Mouse (Mus musculus) thymus, adult 18-20 months (tissue): Measurements from ENCODE around the gene Lonrf3.

Source experiments
- DNase-seq, 2 experiments: peaks; one replicate each; pipeline ENCODE4 v3.0.0; 2022; ENCODE audit warnings: mixed read lengths in 2 of 2

The Lonrf3 gene

GRCm38 (mm10) chrX:36328271-36329039 lies at the start of gene Lonrf3:
Gene Lonrf3 (plus strand): TSS chrX:36328353.
- peak; percentile 15 to 24 for DNase-seq

GRCm38 (mm10) chrX:36278750-36279149 lies 49.4 kb upstream of the Lonrf3 start:
- DNase-seq, result no peak

DNA sequence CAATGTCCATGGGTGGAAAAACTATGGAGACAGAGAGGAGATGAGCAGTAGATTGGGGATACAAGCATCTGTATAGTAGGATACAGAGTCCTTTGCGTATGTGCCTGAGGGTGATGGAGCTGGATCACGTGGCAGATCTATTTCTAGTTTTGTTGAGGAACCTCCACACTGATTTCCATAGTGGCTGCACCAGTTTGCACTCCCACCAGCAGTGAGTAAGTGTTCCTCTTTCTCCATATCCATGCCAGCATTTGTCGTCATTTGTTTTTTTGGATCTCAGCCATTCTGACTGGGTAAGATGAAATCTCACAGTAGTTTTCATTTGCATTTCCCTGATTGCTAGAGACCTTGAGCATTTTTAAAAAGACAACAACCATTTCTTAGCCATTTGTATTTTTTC lies 16.7 kb upstream of the Lonrf3 start:
- no peak for DNase-seq

- DNase-seq, result peak; percentile 4 to 6
These were observed 480 bp upstream of the Lonrf3 start for GRCm38 (mm10) chrX:36327491-36328255.

DNA sequence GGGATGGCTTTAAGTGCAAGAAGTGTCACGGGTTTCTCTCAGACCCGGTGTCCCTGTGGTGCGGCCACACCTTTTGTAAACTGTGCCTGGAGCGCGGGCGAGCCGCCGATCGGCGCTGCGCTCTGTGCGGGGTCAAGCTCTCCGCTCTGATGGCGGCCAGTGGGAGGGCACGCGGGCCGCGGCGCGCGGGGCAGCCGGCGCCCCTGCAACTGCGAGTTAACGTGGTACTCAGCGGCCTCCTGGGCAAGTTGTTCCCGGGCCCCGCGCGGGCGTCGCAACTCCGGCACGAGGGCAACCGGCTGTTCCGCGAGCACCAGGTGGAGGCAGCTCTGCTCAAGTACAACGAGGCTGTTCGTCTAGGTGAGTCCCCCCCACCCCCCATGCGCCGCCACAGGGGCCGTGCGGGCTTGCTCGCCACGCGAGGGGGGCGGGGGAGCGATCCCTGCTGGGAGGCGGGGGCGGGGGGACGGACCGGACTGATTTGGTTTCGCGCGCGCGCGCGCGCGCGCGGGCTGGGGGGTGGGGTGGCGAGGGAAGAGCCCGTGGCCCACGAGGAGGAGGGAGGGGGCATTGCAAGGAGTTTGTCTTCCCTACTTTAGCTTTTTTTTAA lies 992 bp downstream of the Lonrf3 start:
- peak in 1 of 2 experiments; percentile 6 for DNase-seq

GRCm38 (mm10) chrX:36329849-36330411 lies 1.8 kb downstream of the Lonrf3 start:
- peak; percentile 4 to 8 for DNase-seq

- DNase-seq, result no peak
These were observed 24.3 kb downstream of the Lonrf3 start for GRCm38 (mm10) chrX:36352446-36352845.

- DNase-seq, result no peak
These were observed 57.2 kb downstream of the Lonrf3 start for GRCm38 (mm10) chrX:36385340-36385739.

DNA sequence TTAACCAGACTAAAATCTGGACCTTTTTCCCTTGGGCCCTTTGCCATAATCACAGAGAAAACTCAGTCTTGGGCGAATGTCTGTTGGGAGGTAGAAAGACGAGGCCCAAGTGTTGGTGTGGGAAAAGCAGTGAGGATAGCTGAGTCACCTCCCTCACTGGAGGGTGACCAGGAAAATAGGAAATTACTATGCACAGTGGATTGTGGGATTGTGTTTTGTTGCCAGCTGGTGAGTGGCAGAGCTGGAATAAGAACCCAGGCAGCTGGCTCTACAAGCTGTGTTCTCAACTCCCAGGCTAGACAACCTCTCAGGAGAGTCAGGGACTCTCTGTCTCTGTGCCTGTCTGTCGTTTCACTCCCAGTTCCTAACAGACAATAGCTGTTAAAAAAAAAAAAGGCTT lies 61.8 kb downstream of the Lonrf3 start:
- DNase-seq, result no peak

GRCm38 (mm10) chrX:36390503-36390902 lies 62.4 kb downstream of the Lonrf3 start:
- DNase-seq, result no peak

DNA sequence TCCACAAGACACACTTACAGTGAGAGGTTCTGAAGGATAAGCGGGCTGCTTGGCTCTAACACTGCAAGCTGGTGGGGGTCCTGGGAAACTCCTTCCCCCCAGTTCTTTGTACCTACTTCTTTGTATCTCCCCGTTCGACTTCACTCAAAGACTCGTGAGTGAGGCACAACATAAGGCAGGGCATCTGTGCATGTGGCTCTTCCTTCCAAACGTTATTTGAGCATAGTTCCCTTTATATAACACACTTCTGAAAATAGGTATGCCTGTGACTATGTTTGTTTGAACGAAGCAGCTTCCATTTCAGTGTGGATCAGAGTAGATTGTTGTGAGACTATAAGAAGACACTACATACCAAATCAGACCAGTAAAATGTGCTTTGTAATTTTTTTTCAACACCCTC lies 64.5 kb downstream of the Lonrf3 start:
- DNase-seq, result no peak

GRCm38 (mm10) chrX:36393279-36393678 lies 65.1 kb downstream of the Lonrf3 start:
- DNase-seq, result no peak

DNA sequence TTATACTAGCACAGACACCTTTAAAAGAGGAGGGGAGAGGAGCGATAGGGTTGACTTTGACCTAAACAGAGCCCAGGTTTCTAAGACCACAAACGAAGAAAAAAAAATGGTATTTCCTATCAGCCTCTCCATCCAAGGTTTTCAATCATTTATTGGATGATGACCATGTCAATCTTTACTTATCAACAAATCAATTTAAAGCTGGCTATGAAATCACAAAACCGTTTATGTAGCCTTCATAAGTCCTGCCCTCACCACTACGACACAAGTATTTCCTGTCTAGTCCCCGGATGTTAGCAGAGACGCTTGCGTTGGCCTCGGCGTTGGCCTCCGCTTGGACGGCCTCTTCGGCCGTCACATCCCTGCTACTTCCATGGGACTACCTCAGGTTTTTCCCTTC lies 72.8 kb downstream of the Lonrf3 start, which contains the start of gene Gm6268:
Gene Gm6268 (plus strand): TSS at position 301 of the 400 bp plus-strand sequence.
- no peak for DNase-seq

DNA sequence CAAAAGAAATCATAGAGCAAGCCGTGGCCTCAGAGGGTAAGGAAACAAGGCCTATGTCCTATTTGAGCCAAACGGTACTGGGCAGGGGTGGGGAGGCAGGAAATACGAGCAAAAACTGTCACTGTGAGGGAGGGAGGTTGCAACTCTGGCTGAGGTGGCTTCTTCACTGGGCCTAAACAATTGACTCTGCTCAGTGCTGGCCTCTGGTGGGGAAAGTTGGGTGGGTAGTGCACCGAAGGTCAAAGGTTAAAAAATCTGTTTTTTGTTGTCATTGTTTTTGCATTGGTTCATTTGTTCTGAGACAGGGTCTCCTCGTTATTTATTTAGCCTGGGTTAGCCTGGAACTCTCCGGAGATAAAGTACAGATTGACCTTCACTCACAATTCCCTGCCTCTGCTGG lies 74.2 kb downstream of the Lonrf3 start:
- DNase-seq, result peak in 1 of 2 experiments; percentile 3
